Mouse (Mus musculus) MEL-GATA-1-ER (cell line): ENCODE results near the gene Pdcl2.

Source experiments
- DNase-seq: peaks from one replicate; pipeline ENCODE4 v3.0.0-alpha.2; 2012; ENCODE audit warnings: low read depth; ENCODE audit errors: extremely low read depth

Gene Pdcl2

GRCm38 (mm10) chr5:76330953-76331352 is at the start of gene Pdcl2:
Pdcl2 (minus strand) TSS chr5:76331156.
- no peak for DNase-seq

- DNase-seq = no peak
These were observed 48.3 kb upstream of the Pdcl2 start for GRCm38 (mm10) chr5:76379216-76379615.

GRCm38 (mm10) chr5:76369215-76369840 is 38.4 kb upstream of the Pdcl2 start:
- no peak for DNase-seq

- no peak for DNase-seq
These were observed 34.5 kb upstream of the Pdcl2 start for GRCm38 (mm10) chr5:76365406-76365805.

GRCm38 (mm10) chr5:76363453-76364104 is 32.6 kb upstream of the Pdcl2 start, which contains the start of gene Nmu:
Nmu (minus strand) TSS chr5:76363788.
- DNase-seq = no peak

GRCm38 (mm10) chr5:76360786-76361185 is 29.8 kb upstream of the Pdcl2 start:
- DNase-seq = peak; percentile 16

GRCm38 (mm10) chr5:76360057-76360456 is 29.1 kb upstream of the Pdcl2 start:
- DNase-seq = no peak

- no peak for DNase-seq
These were observed 21.1 kb upstream of the Pdcl2 start for GRCm38 (mm10) chr5:76351953-76352611.

- no peak for DNase-seq
These were observed 20.6 kb upstream of the Pdcl2 start for GRCm38 (mm10) chr5:76351537-76351936.

GRCm38 (mm10) chr5:76346137-76346536 is 15.2 kb upstream of the Pdcl2 start:
- no peak for DNase-seq

- no peak for DNase-seq
These were observed 10.0 kb upstream of the Pdcl2 start for GRCm38 (mm10) chr5:76340931-76341330.

- DNase-seq = no peak
These were observed 6.1 kb upstream of the Pdcl2 start for GRCm38 (mm10) chr5:76337100-76337499.

GRCm38 (mm10) chr5:76333833-76334232 is 2.9 kb upstream of the Pdcl2 start:
- no peak for DNase-seq

GRCm38 (mm10) chr5:76327296-76327695 is 3.7 kb downstream of the Pdcl2 start:
- no peak for DNase-seq

GRCm38 (mm10) chr5:76325113-76325512 is 5.8 kb downstream of the Pdcl2 start:
- DNase-seq = no peak

- no peak for DNase-seq
These were observed 9.4 kb downstream of the Pdcl2 start for GRCm38 (mm10) chr5:76321249-76322196.

GRCm38 (mm10) chr5:76308206-76308605 is 22.8 kb downstream of the Pdcl2 start:
- DNase-seq = no peak

- no peak for DNase-seq
These were observed 24.7 kb downstream of the Pdcl2 start for GRCm38 (mm10) chr5:76306261-76306660.

- no peak for DNase-seq
These were observed 25.3 kb downstream of the Pdcl2 start for GRCm38 (mm10) chr5:76305616-76306015.

- no peak for DNase-seq
These were observed 26.3 kb downstream of the Pdcl2 start, which contains the start of gene Clock for GRCm38 (mm10) chr5:76304452-76305341. Clock (minus strand) TSS chr5:76304792.
